Mouse (Mus musculus): ENCODE results near the gene Thsd4. TPM values are rescaled to one million over a fixed set of nuclear protein-coding genes. Genes with fewer than 3 reads are reported as not detected.

Thsd4 gene
- polyA plus RNA-seq, 1 experiment, result 5.9 TPM

GRCm38 (mm10) chr9:60071620-60072263 is 450.1 kb downstream of the Thsd4 start:
- H3K4me3 ChIP-seq (ENCODE audit: insufficient read depth, low read depth, low read length), result no peak overlapping the region
- no peaks in the 10 kb centered on the region for H3K27me3 ChIP-seq (replicated peaks; ENCODE audit: control insufficient read depth, insufficient read depth, low read length)
- TF ChIP-seq POLR2A (IDR thresholded peaks at IDR 0.05; ENCODE audit: low read depth, low read length), result no peak
- no peak for TF ChIP-seq CTCF (conservative IDR thresholded peaks at IDR 0.05; ENCODE audit: insufficient read depth, insufficient read length, low read depth, low read length)
- no peak overlapping the region for H3K27ac ChIP-seq (ENCODE audit: insufficient read depth, low read depth, low read length)
- no peaks in the 10 kb centered on the region for H3K36me3 ChIP-seq (ENCODE audit: control insufficient read depth, insufficient read depth, low read length)
- DNase-seq, result no peak
- no peaks in the 10 kb centered on the region for H3K4me1 ChIP-seq (ENCODE audit: control insufficient read depth, insufficient read depth, low read length)
- 66% methylated on average over 5 of the region's 5 CpGs for WGBS

DNA sequence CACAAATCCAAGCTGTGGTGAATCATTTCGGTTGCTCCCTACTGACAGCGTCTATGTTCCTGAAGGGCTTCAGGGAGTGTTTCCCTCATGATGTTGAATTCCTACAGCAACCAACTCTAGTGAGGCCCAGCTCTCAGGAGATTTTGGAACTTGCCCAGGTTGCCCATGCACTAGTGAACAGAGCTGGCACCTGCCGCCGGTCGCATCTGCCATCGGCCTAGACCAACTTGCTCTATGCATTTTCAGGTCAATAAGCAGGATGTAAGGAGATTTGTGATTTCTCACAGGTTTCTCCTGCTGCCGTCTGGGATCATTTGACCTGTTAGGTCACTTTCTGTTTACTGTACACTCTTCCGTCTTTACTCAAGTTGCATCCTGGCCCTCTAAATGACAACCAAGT is 454.6 kb downstream of the Thsd4 start:
- TF ChIP-seq CTCF (conservative IDR thresholded peaks at IDR 0.05; ENCODE audit: insufficient read depth, insufficient read length, low read depth, low read length), result no peak
- TF ChIP-seq POLR2A (IDR thresholded peaks at IDR 0.05; ENCODE audit: low read depth, low read length), result no peak
- DNase-seq, result no peak
- 72% methylated on average over 8 of the region's 8 CpGs for WGBS
- no peak overlapping the region for H3K27ac ChIP-seq (ENCODE audit: insufficient read depth, low read depth, low read length)
- H3K27me3 ChIP-seq (replicated peaks; ENCODE audit: control insufficient read depth, insufficient read depth, low read length), result no peaks in the 10 kb centered on the region
- H3K4me1 ChIP-seq (ENCODE audit: control insufficient read depth, insufficient read depth, low read length), result no peaks in the 10 kb centered on the region
- no peak overlapping the region for H3K4me3 ChIP-seq (ENCODE audit: insufficient read depth, low read depth, low read length)
- no peaks in the 10 kb centered on the region for H3K36me3 ChIP-seq (ENCODE audit: control insufficient read depth, insufficient read depth, low read length)

DNA sequence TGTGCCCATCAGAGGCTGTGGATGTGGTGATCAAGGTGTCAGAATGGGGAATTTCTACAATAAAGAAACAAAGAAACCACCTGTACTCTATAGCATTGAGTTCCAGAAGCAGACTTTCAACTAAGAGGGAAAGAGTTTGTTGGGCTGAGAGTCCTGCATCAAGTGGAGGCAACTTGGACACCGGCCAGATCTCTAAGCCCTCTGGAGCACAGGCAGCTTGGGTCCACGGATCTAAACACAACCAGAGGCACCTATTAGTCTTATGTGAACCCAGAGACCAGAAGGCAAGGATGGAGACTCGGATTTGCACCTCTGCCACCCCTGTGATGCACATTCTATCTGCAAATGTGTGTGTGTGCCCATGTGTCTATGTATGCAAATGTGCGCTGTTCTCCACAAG is 456.7 kb downstream of the Thsd4 start:
- Histone ChIP-seq H3K4me3 (ENCODE audit: insufficient read depth, low read depth, low read length) (no peak overlapping the region), H3K27me3 (replicated peaks; ENCODE audit: control insufficient read depth, insufficient read depth, low read length) (no peaks in the 10 kb centered on the region), H3K4me1 (ENCODE audit: control insufficient read depth, insufficient read depth, low read length) (no peaks in the 10 kb centered on the region), H3K27ac (ENCODE audit: insufficient read depth, low read depth, low read length) (no peak overlapping the region), H3K36me3 (ENCODE audit: control insufficient read depth, insufficient read depth, low read length) (no peaks in the 10 kb centered on the region)
- TF ChIP-seq CTCF (conservative IDR thresholded peaks at IDR 0.05; ENCODE audit: insufficient read depth, insufficient read length, low read depth, low read length), result no peak
- TF ChIP-seq POLR2A (IDR thresholded peaks at IDR 0.05; ENCODE audit: low read depth, low read length), result no peak
- WGBS, result 80% methylated on average over 4 of the region's 4 CpGs
- DNase-seq, result no peak

- H3K27ac ChIP-seq (ENCODE audit: insufficient read depth, low read depth, low read length), result no peak overlapping the region
- DNase-seq, result no peak
Observed at GRCm38 (mm10) chr9:60063191-60063720, 458.6 kb downstream of the Thsd4 start.

GRCm38 (mm10) chr9:60056131-60056530 is 465.7 kb downstream of the Thsd4 start:
- 70% methylated on average over 5 of the region's 5 CpGs for WGBS
- H3K27ac ChIP-seq (ENCODE audit: insufficient read depth, low read depth, low read length), result no peak overlapping the region
- no peak for TF ChIP-seq POLR2A (IDR thresholded peaks at IDR 0.05; ENCODE audit: low read depth, low read length)
- TF ChIP-seq CTCF (conservative IDR thresholded peaks at IDR 0.05; ENCODE audit: insufficient read depth, insufficient read length, low read depth, low read length), result no peak
- no peak for DNase-seq
- no peak overlapping the region for H3K4me3 ChIP-seq (ENCODE audit: insufficient read depth, low read depth, low read length)
- no peaks in the 10 kb centered on the region for H3K36me3 ChIP-seq (ENCODE audit: control insufficient read depth, insufficient read depth, low read length)
- no peaks in the 10 kb centered on the region for H3K4me1 ChIP-seq (ENCODE audit: control insufficient read depth, insufficient read depth, low read length)
- no peaks in the 10 kb centered on the region for H3K27me3 ChIP-seq (replicated peaks; ENCODE audit: control insufficient read depth, insufficient read depth, low read length)

More at GRCm38 (mm10) chr9:60063191-60063720, 458.6 kb downstream of the Thsd4 start:
- H3K4me1 ChIP-seq (ENCODE audit: control insufficient read depth, insufficient read depth, low read length), result no peaks in the 10 kb centered on the region
- no peaks in the 10 kb centered on the region for H3K36me3 ChIP-seq (ENCODE audit: control insufficient read depth, insufficient read depth, low read length)
- no peaks in the 10 kb centered on the region for H3K27me3 ChIP-seq (replicated peaks; ENCODE audit: control insufficient read depth, insufficient read depth, low read length)
- H3K4me3 ChIP-seq (ENCODE audit: insufficient read depth, low read depth, low read length), result no peak overlapping the region
- WGBS, result 82% methylated on average over 4 of the region's 4 CpGs
- TF ChIP-seq POLR2A (IDR thresholded peaks at IDR 0.05; ENCODE audit: low read depth, low read length) (no peak), CTCF (conservative IDR thresholded peaks at IDR 0.05; ENCODE audit: insufficient read depth, insufficient read length, low read depth, low read length) (no peak)

DNA sequence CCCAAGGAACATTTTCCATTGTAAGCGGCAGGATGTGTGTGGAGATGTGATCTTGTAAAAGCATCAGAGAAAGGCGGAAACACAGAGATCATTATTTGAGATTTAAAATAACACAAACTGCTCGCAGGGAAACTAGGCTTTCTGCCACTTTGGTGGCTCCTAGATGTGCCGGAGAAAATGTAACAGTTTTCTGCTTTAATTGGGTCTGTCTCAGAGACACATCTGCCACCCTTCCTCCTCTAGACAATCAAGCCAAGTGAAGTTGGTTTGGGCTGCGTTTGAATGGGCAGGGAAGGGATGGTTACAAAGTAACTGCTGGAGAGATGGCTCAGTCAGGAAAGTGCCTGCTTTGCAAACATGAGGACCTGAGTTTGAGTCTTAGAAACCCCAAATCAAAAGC is 466.9 kb downstream of the Thsd4 start:
- 62% methylated on average over 5 of the region's 5 CpGs for WGBS
- Histone ChIP-seq H3K4me3 (ENCODE audit: insufficient read depth, low read depth, low read length) (no peak overlapping the region), H3K27ac (ENCODE audit: insufficient read depth, low read depth, low read length) (no peak overlapping the region; the same call in 1 of the 2 replicates), H3K4me1 (ENCODE audit: control insufficient read depth, insufficient read depth, low read length) (no peaks in the 10 kb centered on the region), H3K36me3 (ENCODE audit: control insufficient read depth, insufficient read depth, low read length) (no peaks in the 10 kb centered on the region), H3K27me3 (replicated peaks; ENCODE audit: control insufficient read depth, insufficient read depth, low read length) (no peaks in the 10 kb centered on the region)
- peak; percentile 12 for DNase-seq
- no peak for TF ChIP-seq CTCF (conservative IDR thresholded peaks at IDR 0.05; ENCODE audit: insufficient read depth, insufficient read length, low read depth, low read length)
- TF ChIP-seq POLR2A (IDR thresholded peaks at IDR 0.05; ENCODE audit: low read depth, low read length), result no peak

GRCm38 (mm10) chr9:60053117-60053516 is 468.7 kb downstream of the Thsd4 start:
- TF ChIP-seq CTCF (conservative IDR thresholded peaks at IDR 0.05; ENCODE audit: insufficient read depth, insufficient read length, low read depth, low read length) (no peak), POLR2A (IDR thresholded peaks at IDR 0.05; ENCODE audit: low read depth, low read length) (no peak)
- Histone ChIP-seq H3K4me3 (ENCODE audit: insufficient read depth, low read depth, low read length) (no peak overlapping the region), H3K27ac (ENCODE audit: insufficient read depth, low read depth, low read length) (no peak overlapping the region), H3K4me1 (ENCODE audit: control insufficient read depth, insufficient read depth, low read length) (no peaks in the 10 kb centered on the region), H3K27me3 (replicated peaks; ENCODE audit: control insufficient read depth, insufficient read depth, low read length) (no peaks in the 10 kb centered on the region), H3K36me3 (ENCODE audit: control insufficient read depth, insufficient read depth, low read length) (no peaks in the 10 kb centered on the region)
- 99% methylated on average over 5 of the region's 5 CpGs for WGBS
- no peak for DNase-seq
